Mouse (Mus musculus): Measurements from ENCODE around the gene Prpf4.

DNA sequence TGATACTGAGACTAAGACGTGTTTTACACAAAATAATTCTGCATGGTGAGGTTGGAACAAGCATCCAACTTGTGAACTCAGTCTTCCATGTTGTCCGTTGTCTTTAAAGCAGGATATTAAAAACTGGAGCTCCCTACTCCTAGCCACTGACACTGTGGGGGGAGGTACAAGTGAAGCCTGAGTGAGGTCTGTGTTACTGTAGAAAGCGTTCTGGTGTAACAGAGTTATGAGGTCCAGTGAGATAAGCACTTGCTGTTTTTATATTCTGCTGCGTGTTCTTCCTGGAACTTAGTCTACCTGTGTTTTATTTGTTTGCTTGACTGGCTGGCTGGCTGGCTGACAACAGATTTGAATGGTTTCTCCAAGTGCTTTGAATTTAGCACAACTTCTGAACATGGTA, 34.3 kb upstream of the Prpf4 start:
- TF ChIP-seq GATA1 (IDR thresholded peaks at IDR 0.05; ENCODE audit: borderline replicate concordance, low read length): no peak
- no peak for TF ChIP-seq FLI1 (IDR thresholded peaks at IDR 0.05; ENCODE audit: low read length)

All from megakaryocyte, embryonic 14.5 days (primary cell).